Mouse (Mus musculus): ENCODE results near the gene Nemf. TPM values are rescaled to one million over a fixed set of nuclear protein-coding genes. Genes with fewer than 3 reads are reported as not detected.
"Not testable (repeated sequence)": the region's sequence is repeated elsewhere in the genome, so short reads cannot be mapped to it uniquely, and the experiment has no call there.

Gene Nemf
- polyA plus RNA-seq, 1 experiment: 6.4 TPM

GRCm38 (mm10) chr12:69385542-69386280, 28.7 kb upstream of the Nemf start:
- H3ac ChIP-seq (ENCODE audit: control insufficient read depth, insufficient read length, low read depth): no peak overlapping the region
- H3K36me3 ChIP-seq (ENCODE audit: control insufficient read depth, insufficient read depth): peaks cover 14% of the 10 kb centered on the region
- H3K27me3 ChIP-seq (ENCODE audit: control insufficient read depth, insufficient read depth, insufficient read length): no peaks in the 10 kb centered on the region
- H3K4me3 ChIP-seq (ENCODE audit: insufficient read depth, poor library complexity, severe bottlenecking): no peak overlapping the region
- no peak for TF ChIP-seq MYOD1 (IDR thresholded peaks at IDR 0.05; ENCODE audit: control insufficient read depth, insufficient read length, low read depth)
- no peak for TF ChIP-seq USF1 (IDR thresholded peaks at IDR 0.05; ENCODE audit: low read depth)
- TF ChIP-seq MYOG (IDR thresholded peaks at IDR 0.05; ENCODE audit: control insufficient read depth, extremely low read depth, insufficient read length): no peak
- TF ChIP-seq MAX (IDR thresholded peaks at IDR 0.05): no peak
- TF ChIP-seq CEBPB (IDR thresholded peaks at IDR 0.05; ENCODE audit: low read depth): no peak
- no peak for TF ChIP-seq CTCF (IDR thresholded peaks at IDR 0.05; ENCODE audit: control insufficient read depth, insufficient read depth, insufficient read length)
- no peak for TF ChIP-seq FOSL1 (IDR thresholded peaks at IDR 0.05; ENCODE audit: insufficient read depth, low read length, poor library complexity, severe bottlenecking)
- H3K79me2 ChIP-seq (ENCODE audit: control insufficient read depth, insufficient read depth): peaks cover 7% of the 10 kb centered on the region
- peaks cover 2% of the 10 kb centered on the region for H3K79me3 ChIP-seq (ENCODE audit: low read depth)

GRCm38 (mm10) chr12:69384606-69385005, 27.6 kb upstream of the Nemf start:
- H3K79me2 ChIP-seq (ENCODE audit: control insufficient read depth, insufficient read depth): peaks cover 16% of the 10 kb centered on the region
- TF ChIP-seq MYOD1 (IDR thresholded peaks at IDR 0.05; ENCODE audit: control insufficient read depth, insufficient read length, low read depth): no peak
- TF ChIP-seq FOSL1 (IDR thresholded peaks at IDR 0.05; ENCODE audit: insufficient read depth, low read length, poor library complexity, severe bottlenecking): no peak
- H3K27me3 ChIP-seq (ENCODE audit: control insufficient read depth, insufficient read depth, insufficient read length): no peaks in the 10 kb centered on the region
- peaks cover 6% of the 10 kb centered on the region for H3K79me3 ChIP-seq (ENCODE audit: low read depth)
- peaks cover 18% of the 10 kb centered on the region for H3K36me3 ChIP-seq (ENCODE audit: control insufficient read depth, insufficient read depth)
- no peak overlapping the region for H3K4me3 ChIP-seq (ENCODE audit: insufficient read depth, poor library complexity, severe bottlenecking)
- H3ac ChIP-seq (ENCODE audit: control insufficient read depth, insufficient read length, low read depth): no peak overlapping the region

- Histone ChIP-seq H3K79me3 (ENCODE audit: low read depth) (peaks cover 19% of the 10 kb centered on the region), H3K4me3 (ENCODE audit: insufficient read depth, poor library complexity, severe bottlenecking) (no peak overlapping the region), H3K27me3 (ENCODE audit: control insufficient read depth, insufficient read depth, insufficient read length) (no peaks in the 10 kb centered on the region), H3K36me3 (ENCODE audit: control insufficient read depth, insufficient read depth) (peaks cover 27% of the 10 kb centered on the region), H3ac (ENCODE audit: control insufficient read depth, insufficient read length, low read depth) (no peak overlapping the region), H3K79me2 (ENCODE audit: control insufficient read depth, insufficient read depth) (peaks cover 33% of the 10 kb centered on the region)
- no peak for TF ChIP-seq USF1 (IDR thresholded peaks at IDR 0.05; ENCODE audit: low read depth)
- no peak for TF ChIP-seq CEBPB (IDR thresholded peaks at IDR 0.05; ENCODE audit: low read depth)
- no peak for TF ChIP-seq MAX (IDR thresholded peaks at IDR 0.05)
- no peak for TF ChIP-seq MYOG (IDR thresholded peaks at IDR 0.05; ENCODE audit: control insufficient read depth, extremely low read depth, insufficient read length)
- no peak for TF ChIP-seq CTCF (IDR thresholded peaks at IDR 0.05; ENCODE audit: control insufficient read depth, insufficient read depth, insufficient read length)
- no peak for TF ChIP-seq MYOD1 (IDR thresholded peaks at IDR 0.05; ENCODE audit: control insufficient read depth, insufficient read length, low read depth)
- TF ChIP-seq FOSL1 (IDR thresholded peaks at IDR 0.05; ENCODE audit: insufficient read depth, low read length, poor library complexity, severe bottlenecking): no peak
Measured at GRCm38 (mm10) chr12:69382880-69383279, 25.9 kb upstream of the Nemf start.

GRCm38 (mm10) chr12:69378558-69379454, 21.8 kb upstream of the Nemf start:
- Histone ChIP-seq H3K27me3 (ENCODE audit: control insufficient read depth, insufficient read depth, insufficient read length) (no peaks in the 10 kb centered on the region), H3K4me3 (ENCODE audit: insufficient read depth, poor library complexity, severe bottlenecking) (no peak overlapping the region), H3K79me2 (ENCODE audit: control insufficient read depth, insufficient read depth) (peaks cover 68% of the 10 kb centered on the region), H3K36me3 (ENCODE audit: control insufficient read depth, insufficient read depth) (peaks cover 68% of the 10 kb centered on the region), H3K79me3 (ENCODE audit: low read depth) (peaks cover 57% of the 10 kb centered on the region), H3ac (ENCODE audit: control insufficient read depth, insufficient read length, low read depth) (no peak overlapping the region)
- TF ChIP-seq MYOG (IDR thresholded peaks at IDR 0.05; ENCODE audit: control insufficient read depth, extremely low read depth, insufficient read length) (no peak), CTCF (IDR thresholded peaks at IDR 0.05; ENCODE audit: control insufficient read depth, insufficient read depth, insufficient read length) (no peak)

GRCm38 (mm10) chr12:69377636-69378035, 20.7 kb upstream of the Nemf start:
- H3ac ChIP-seq (ENCODE audit: control insufficient read depth, insufficient read length, low read depth); H3K27me3 ChIP-seq (ENCODE audit: control insufficient read depth, insufficient read depth, insufficient read length); H3K4me3 ChIP-seq (ENCODE audit: insufficient read depth, poor library complexity, severe bottlenecking): not testable (repeated sequence)
- Histone ChIP-seq H3K79me2 (ENCODE audit: control insufficient read depth, insufficient read depth) (peaks cover 78% of the 10 kb centered on the region), H3K36me3 (ENCODE audit: control insufficient read depth, insufficient read depth) (peaks cover 78% of the 10 kb centered on the region), H3K79me3 (ENCODE audit: low read depth) (peaks cover 69% of the 10 kb centered on the region)

- H3K4me3 ChIP-seq (ENCODE audit: insufficient read depth, poor library complexity, severe bottlenecking): no peak overlapping the region
- peaks cover 71% of the 10 kb centered on the region for H3K79me3 ChIP-seq (ENCODE audit: low read depth)
- H3K36me3 ChIP-seq (ENCODE audit: control insufficient read depth, insufficient read depth): peaks cover 78% of the 10 kb centered on the region
- H3K27me3 ChIP-seq (ENCODE audit: control insufficient read depth, insufficient read depth, insufficient read length): no peaks in the 10 kb centered on the region
- H3ac ChIP-seq (ENCODE audit: control insufficient read depth, insufficient read length, low read depth): no peak overlapping the region
- H3K79me2 ChIP-seq (ENCODE audit: control insufficient read depth, insufficient read depth): peaks cover 83% of the 10 kb centered on the region
- no peak for TF ChIP-seq CEBPB (IDR thresholded peaks at IDR 0.05; ENCODE audit: low read depth)
- no peak for TF ChIP-seq MAX (IDR thresholded peaks at IDR 0.05)
- TF ChIP-seq FOSL1 (IDR thresholded peaks at IDR 0.05; ENCODE audit: insufficient read depth, low read length, poor library complexity, severe bottlenecking): no peak
- TF ChIP-seq MYOG (IDR thresholded peaks at IDR 0.05; ENCODE audit: control insufficient read depth, extremely low read depth, insufficient read length): no peak
- no peak for TF ChIP-seq CTCF (IDR thresholded peaks at IDR 0.05; ENCODE audit: control insufficient read depth, insufficient read depth, insufficient read length)
- no peak for TF ChIP-seq USF1 (IDR thresholded peaks at IDR 0.05; ENCODE audit: low read depth)
- no peak for TF ChIP-seq MYOD1 (IDR thresholded peaks at IDR 0.05; ENCODE audit: control insufficient read depth, insufficient read length, low read depth)
Measured at GRCm38 (mm10) chr12:69377188-69377587, 20.2 kb upstream of the Nemf start.
